Mouse (Mus musculus) midbrain, embryonic 14.5 days (tissue): ENCODE results near the gene Arhgef38. TPM values are rescaled to one million over a fixed set of nuclear protein-coding genes. Genes with fewer than 3 reads are reported as not detected.

Experiments used
- ATAC-seq: fragments of 200-750 bp; cut with Nextera tagmentation; 2 replicates; pipeline ENCODE4 v1.8.0; 2017; ENCODE audit warnings: moderate number of reproducible peaks, moderate library complexity; ENCODE audit not compliant: low FRiP score, low TSS enrichment
- DNase-seq: peaks from one replicate; pipeline ENCODE4 v3.0.0-alpha.2; 2015
- H3K27ac ChIP-seq: fragments of 300-500 bp; sonication (generic); replicated peaks from 2 replicates; pipeline ENCODE4 v1.5.1; 2014; ENCODE audit warnings: mild to moderate bottlenecking, low read depth, low read length, moderate library complexity
- H3K27me3 ChIP-seq: fragments of 300-500 bp; sonication (generic); 2 replicates; pipeline ENCODE4 v1.6.1; 2014; ENCODE audit warnings: low read length, control low read depth, mixed read lengths; ENCODE audit not compliant: control insufficient read depth, insufficient read depth
- H3K36me3 ChIP-seq: fragments of 300-500 bp; sonication (generic); 2 replicates; pipeline ENCODE4 v1.6.1; 2014; ENCODE audit warnings: low read length, control low read depth; ENCODE audit not compliant: control insufficient read depth, insufficient read depth
- H3K4me1 ChIP-seq: fragments of 300-500 bp; sonication (generic); 2 replicates; pipeline ENCODE4 v1.6.1; 2014; ENCODE audit warnings: mild to moderate bottlenecking, antibody characterized with exemption, low read length, control low read depth; ENCODE audit not compliant: control insufficient read depth, insufficient read depth
- H3K4me2 ChIP-seq: fragments of 300-500 bp; sonication (generic); 2 replicates; pipeline ENCODE4 v1.6.1; 2014; ENCODE audit warnings: mild to moderate bottlenecking, low read length, moderate library complexity
- H3K4me3 ChIP-seq: fragments of 300-500 bp; sonication (generic); replicated peaks from 2 replicates; pipeline ENCODE4 v1.5.1; 2014; ENCODE audit warnings: low read depth, low read length
- H3K9ac ChIP-seq: fragments of 300-500 bp; sonication (generic); replicated peaks from 2 replicates; pipeline ENCODE4 v1.6.1; 2014; ENCODE audit warnings: mild to moderate bottlenecking, low read length, moderate library complexity
- H3K9me3 ChIP-seq: fragments of 300-500 bp; sonication (generic); 2 replicates; pipeline ENCODE4 v1.6.1; 2016; ENCODE audit warnings: low read length, control low read depth, mixed read lengths; ENCODE audit not compliant: control insufficient read depth
- WGBS: fragments of 180-500 bp; shearing (Covaris S2); extraction: QIAGEN DNeasy Blood & Tissue Kit; methylation state at CpG from one replicate; pipeline ENCODE4 v1.1.7; 2014; 5-methylcytosine and 5-hydroxymethylcytosine counted together
- polyA plus RNA-seq: library from polyadenylated mRNA; unstranded; fragments of >200 nt; fragmentation: Nextera tagmentation; extraction: Ambion mirVana; gene quantifications from 2 replicates; pipeline ENCODE4 v1.2.1, GENCODE M21; 2014

Arhgef38 gene
- polyA plus RNA-seq, 1 experiment from 2014 or later: 0.16 TPM

DNA sequence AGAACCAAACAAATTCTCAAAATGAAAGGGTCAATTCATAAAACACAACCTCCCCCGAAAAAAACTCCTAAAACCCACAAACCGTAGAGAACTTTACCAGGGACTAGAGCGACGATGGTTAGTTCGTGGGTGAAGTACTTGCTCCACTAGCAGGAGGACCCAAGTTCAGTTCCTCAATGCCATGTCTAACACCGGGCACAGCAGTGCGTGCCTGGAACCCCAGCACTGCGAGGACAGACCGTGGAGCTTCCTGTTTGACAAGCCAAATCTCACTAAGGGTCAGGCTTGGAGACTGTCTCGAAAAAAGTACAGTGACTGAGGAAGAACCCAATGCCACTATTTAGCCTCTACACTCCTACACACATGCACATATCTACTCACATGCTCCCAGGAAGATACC, 159.2 kb downstream of the Arhgef38 start:
- WGBS: 95% methylated on average over 10 of the region's 10 CpGs
- Histone ChIP-seq H3K9ac (no peak overlapping the region), H3K27ac (no peak overlapping the region), H3K4me3 (no peak overlapping the region), H3K27me3 (no peaks in the 10 kb centered on the region), H3K36me3 (peaks cover 15% of the 10 kb centered on the region), H3K4me1 (no peaks in the 10 kb centered on the region), H3K4me2 (no peak overlapping the region), H3K9me3 (no peaks in the 10 kb centered on the region)
- ATAC-seq (no peak; the same call in 1 of the 2 replicates), DNase-seq (no peak)

Other genes starting within 250 kb of the Arhgef38 start
- gene Ints12, start 143.1 kb downstream of the Arhgef38 start, polyA plus RNA-seq: 17.9 and 21.4 TPM in 2 replicates
- 4.9 and 6.0 TPM in 2 replicates for gene Gstcd, start 142.9 kb downstream of the Arhgef38 start, polyA plus RNA-seq
- gene Ppa2, start 75.2 kb upstream of the Arhgef38 start, polyA plus RNA-seq: 90.5 and 94.2 TPM in 2 replicates